Mouse (Mus musculus) intestine, postnatal 0 days (tissue): ENCODE results near the gene Chrd. TPM values are rescaled to one million over a fixed set of nuclear protein-coding genes. Genes with fewer than 3 reads are reported as not detected.

Experiments
- ATAC-seq: fragments of 200-750 bp; cut with Nextera tagmentation; 2 replicates; pipeline ENCODE4 v1.8.0; 2017; ENCODE audit warnings: mild to moderate bottlenecking, moderate TSS enrichment, moderate library complexity
- H3K27ac ChIP-seq: fragments of 300-500 bp; sonication (generic); 2 replicates; pipeline ENCODE4 v1.5.1; 2014; ENCODE audit warnings: mild to moderate bottlenecking, low read depth, low read length, moderate library complexity
- H3K27me3 ChIP-seq: fragments of 300-500 bp; sonication (generic); replicated peaks from 2 replicates; pipeline ENCODE4 v1.6.1; 2014; ENCODE audit warnings: low read length, mixed read lengths; ENCODE audit not compliant: control insufficient read depth, insufficient read depth
- H3K36me3 ChIP-seq: fragments of 300-500 bp; sonication (generic); 2 replicates; pipeline ENCODE4 v1.6.1; 2014; ENCODE audit warnings: mild to moderate bottlenecking, moderate library complexity; ENCODE audit not compliant: control insufficient read depth, insufficient read depth
- H3K4me1 ChIP-seq: fragments of 300-500 bp; sonication (generic); replicated peaks from 2 replicates; pipeline ENCODE4 v1.6.1; 2014; ENCODE audit warnings: antibody characterized with exemption, low read length, mixed read lengths; ENCODE audit not compliant: control insufficient read depth, insufficient read depth
- H3K4me2 ChIP-seq: fragments of 300-500 bp; sonication (generic); replicated peaks from 2 replicates; pipeline ENCODE4 v1.6.1; 2014; ENCODE audit warnings: low read depth, mild to moderate bottlenecking, moderate library complexity
- H3K4me3 ChIP-seq: fragments of 300-500 bp; sonication (generic); 2 replicates; pipeline ENCODE4 v1.5.1; 2014; ENCODE audit warnings: low read depth, low read length
- H3K9ac ChIP-seq: fragments of 300-500 bp; sonication (generic); 2 replicates; pipeline ENCODE4 v1.6.1; 2014; ENCODE audit warnings: mild to moderate bottlenecking, low read depth, low read length
- H3K9me3 ChIP-seq: fragments of 300-500 bp; sonication (generic); 2 replicates; pipeline ENCODE4 v1.6.1; 2016; ENCODE audit warnings: mixed run types; ENCODE audit not compliant: control insufficient read depth
- CTCF ChIP-seq: sonication (generic); IDR thresholded peaks from 2 replicates; pipeline ENCODE4 v1.5.1; 2016; ENCODE audit warnings: low read depth, mild to moderate bottlenecking, control low read depth, antibody characterized with exemption, moderate library complexity
- WGBS: fragments of 180-500 bp; shearing (Covaris S2); extraction: QIAGEN DNeasy Blood & Tissue Kit; methylation state at CpG from one replicate; pipeline ENCODE4 v1.1.7; 2014; 5-methylcytosine and 5-hydroxymethylcytosine counted together
- polyA plus RNA-seq: library from polyadenylated mRNA; unstranded; fragments of >200 nt; fragmentation: Nextera tagmentation; extraction: Ambion mirVana; gene quantifications from 2 replicates; pipeline ENCODE4 v1.2.1, GENCODE M21; 2015

The Chrd gene
- polyA plus RNA-seq, 1 experiment from 2014 or later, result 2.3 TPM

DNA sequence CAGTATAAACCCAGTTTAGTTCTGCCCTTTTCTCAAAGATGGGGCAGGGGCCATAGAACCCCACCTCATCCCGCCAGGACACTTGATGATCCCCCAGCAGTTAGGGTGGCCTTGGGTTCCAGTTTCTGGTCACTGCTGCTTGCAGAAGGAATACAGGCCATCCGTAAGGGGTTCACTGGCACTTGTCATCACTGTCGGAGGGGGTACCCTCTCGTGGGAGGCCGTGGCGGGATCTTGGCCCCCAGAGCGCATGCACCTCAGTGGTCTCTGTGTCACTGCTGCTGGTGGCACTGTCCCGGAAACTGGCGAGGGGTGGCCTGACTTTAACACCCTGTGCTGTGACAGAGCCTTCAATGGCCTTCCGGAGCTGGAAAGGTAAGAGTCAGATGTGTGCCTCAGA, 29.9 kb upstream of the Chrd start:
- Histone ChIP-seq H3K4me3 (no peak overlapping the region), H3K9ac (no peak overlapping the region), H3K4me1 (no peaks in the 10 kb centered on the region), H3K27ac (no peak overlapping the region), H3K27me3 (no peaks in the 10 kb centered on the region), H3K36me3 (peaks cover 42% of the 10 kb centered on the region), H3K9me3 (no peaks in the 10 kb centered on the region), H3K4me2 (no peak overlapping the region)
- ATAC-seq, result no peak
- WGBS, result 94% methylated on average over 10 of the region's 10 CpGs
- TF ChIP-seq CTCF, result no peak

GRCm38 (mm10) chr16:20703699-20704400, 29.1 kb upstream of the Chrd start:
- Histone ChIP-seq H3K27ac (no peak overlapping the region), H3K4me3 (no peak overlapping the region), H3K36me3 (peaks cover 49% of the 10 kb centered on the region), H3K4me2 (no peak overlapping the region), H3K4me1 (no peaks in the 10 kb centered on the region), H3K9ac (no peak overlapping the region), H3K27me3 (no peaks in the 10 kb centered on the region), H3K9me3 (no peaks in the 10 kb centered on the region)
- WGBS, result 87% methylated on average over 6 of the region's 6 CpGs
- no peak for ATAC-seq
- no peak for TF ChIP-seq CTCF

GRCm38 (mm10) chr16:20705786-20706185, 27.1 kb upstream of the Chrd start:
- 89% methylated on average over 3 of the region's 3 CpGs for WGBS
- no peak overlapping the region; the same call in 1 of the 2 replicates for H3K27ac ChIP-seq

GRCm38 (mm10) chr16:20706407-20707055, 26.4 kb upstream of the Chrd start:
- H3K4me1 ChIP-seq, result no peaks in the 10 kb centered on the region
- H3K27ac ChIP-seq, result no peak overlapping the region
- H3K36me3 ChIP-seq, result peaks cover 67% of the 10 kb centered on the region
- ATAC-seq, result no peak
- H3K4me3 ChIP-seq, result no peak overlapping the region
- H3K27me3 ChIP-seq, result no peaks in the 10 kb centered on the region
- H3K9me3 ChIP-seq, result no peaks in the 10 kb centered on the region
- WGBS, result 88% methylated on average over 2 of the region's 2 CpGs
- no peak overlapping the region for H3K4me2 ChIP-seq
- TF ChIP-seq CTCF, result no peak
- H3K9ac ChIP-seq, result no peak overlapping the region

More at GRCm38 (mm10) chr16:20705786-20706185, 27.1 kb upstream of the Chrd start:
- Histone ChIP-seq H3K9ac (no peak overlapping the region), H3K4me3 (no peak overlapping the region), H3K27me3 (no peaks in the 10 kb centered on the region), H3K4me2 (no peak overlapping the region), H3K9me3 (no peaks in the 10 kb centered on the region), H3K4me1 (no peaks in the 10 kb centered on the region), H3K36me3 (peaks cover 60% of the 10 kb centered on the region)
- TF ChIP-seq CTCF, result no peak
- no peak for ATAC-seq

DNA sequence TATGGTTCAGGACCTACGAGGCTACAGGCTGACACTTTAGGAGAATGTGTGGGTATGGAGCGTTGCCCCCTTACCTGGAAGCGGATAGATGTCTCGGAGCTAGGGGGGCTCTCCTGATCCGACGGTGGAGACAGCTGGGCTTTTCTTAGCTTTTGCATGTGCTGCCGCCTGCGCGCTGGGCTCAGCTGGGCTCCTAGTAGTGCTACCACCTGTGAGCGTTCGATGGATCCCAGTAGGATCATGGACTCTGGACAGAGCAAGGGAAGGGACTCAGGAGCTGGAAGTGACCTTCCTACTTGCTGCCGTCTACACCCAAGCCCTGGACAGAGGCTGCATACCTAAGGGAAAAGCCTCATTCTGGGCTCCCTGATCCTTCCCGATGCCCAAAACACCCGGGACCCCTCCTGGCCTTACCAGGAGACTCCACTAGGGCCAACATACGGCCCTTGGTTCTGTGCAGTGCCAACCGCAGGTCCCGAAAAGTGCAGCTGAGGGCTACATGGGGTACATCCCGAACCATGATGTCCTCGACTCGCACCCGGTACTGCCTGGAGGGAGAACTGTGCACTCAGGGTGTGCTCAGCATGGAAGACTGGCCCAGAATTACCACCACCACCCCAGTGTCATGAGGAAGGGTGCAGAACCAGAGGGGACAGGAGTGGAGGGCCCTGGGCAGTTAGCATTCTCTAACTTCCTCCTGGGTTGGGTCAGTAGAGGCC, 24.5 kb upstream of the Chrd start:
- ATAC-seq, result no peak
- H3K4me3 ChIP-seq, result no peak overlapping the region
- WGBS, result 94% methylated on average over 21 of the region's 21 CpGs
- H3K27ac ChIP-seq, result no peak overlapping the region
- H3K4me2 ChIP-seq, result no peak overlapping the region
- peaks cover 79% of the 10 kb centered on the region for H3K36me3 ChIP-seq
- no peaks in the 10 kb centered on the region for H3K4me1 ChIP-seq
- no peaks in the 10 kb centered on the region for H3K9me3 ChIP-seq
- no peaks in the 10 kb centered on the region for H3K27me3 ChIP-seq
- TF ChIP-seq CTCF, result no peak
- no peak overlapping the region for H3K9ac ChIP-seq

GRCm38 (mm10) chr16:20708939-20709734, 23.8 kb upstream of the Chrd start:
- no peaks in the 10 kb centered on the region for H3K4me1 ChIP-seq
- H3K4me2 ChIP-seq, result no peak overlapping the region
- WGBS, result 78% methylated on average over 19 of the region's 19 CpGs
- no peak overlapping the region for H3K27ac ChIP-seq
- TF ChIP-seq CTCF, result peak; percentile 73
- no peak for ATAC-seq
- peaks cover 79% of the 10 kb centered on the region for H3K36me3 ChIP-seq
- H3K27me3 ChIP-seq, result no peaks in the 10 kb centered on the region
- H3K4me3 ChIP-seq, result no peak overlapping the region
- no peak overlapping the region for H3K9ac ChIP-seq
- no peaks in the 10 kb centered on the region for H3K9me3 ChIP-seq
